Mouse (Mus musculus): Measurements from ENCODE around the gene Eci3.

Gene Eci3

GRCm38 (mm10) chr13:34924210-34924609, 39.4 kb downstream of the Eci3 start, which contains the start of the genes Fam217a and 4933417A18Rik:
Gene Fam217a, minus strand, starts transcription at chr13:34924310.
Gene 4933417A18Rik, plus strand, starts transcription at chr13:34924409.
- no peak for DNase-seq

DNA sequence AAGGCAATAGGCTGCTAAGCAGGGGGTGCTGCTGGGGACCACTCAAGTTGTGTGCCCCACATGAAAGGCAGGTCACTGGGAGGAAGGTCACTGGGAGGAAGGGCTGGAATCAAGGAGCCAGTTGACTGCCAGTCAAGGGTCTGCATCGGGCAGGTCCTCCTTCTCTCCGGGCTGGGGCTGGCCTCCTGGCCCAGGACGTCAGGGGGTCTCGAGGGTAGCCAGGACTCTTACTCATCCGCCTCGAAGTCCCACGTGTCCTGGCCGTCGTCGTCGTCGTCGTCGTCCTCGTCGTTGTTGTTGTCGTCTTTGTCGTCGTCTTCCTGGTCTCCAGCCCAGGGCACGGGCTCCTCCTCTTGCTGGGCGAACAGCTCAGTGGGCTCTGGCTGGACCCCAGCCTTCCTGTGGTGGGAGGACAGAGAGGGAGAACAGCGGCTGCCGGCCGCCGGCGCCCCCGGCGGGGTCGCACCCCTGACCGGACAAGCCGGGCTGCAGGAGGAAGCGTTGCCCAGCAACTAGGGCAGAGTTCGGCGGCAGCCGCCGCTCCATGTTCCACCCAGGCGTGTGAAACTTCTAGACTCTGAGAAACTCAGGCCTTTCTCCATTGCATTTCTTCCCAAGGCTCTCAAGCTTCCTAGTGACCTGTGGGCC, 47.0 kb downstream of the Eci3 start:
- DNase-seq: peak; percentile 10

DNA sequence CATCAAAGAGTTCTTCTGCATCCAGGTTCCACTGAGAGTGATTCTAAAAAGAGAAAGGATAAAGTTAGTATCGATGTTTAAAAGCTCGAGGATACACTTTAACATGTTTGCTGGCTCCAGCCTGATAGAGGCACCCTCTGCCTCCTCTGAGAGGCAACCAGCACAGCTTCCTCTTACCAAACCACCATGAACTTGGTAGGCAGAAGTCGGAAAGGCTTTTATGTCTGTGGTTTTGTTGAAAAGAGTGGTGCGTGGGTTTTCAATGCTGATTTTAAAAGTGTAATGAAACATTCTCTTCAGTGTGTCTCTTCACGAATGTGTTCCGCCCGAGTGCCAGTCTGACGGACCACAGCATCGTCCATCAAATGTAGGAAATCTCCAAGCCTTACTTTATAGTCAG, 49.0 kb downstream of the Eci3 start:
- peak; percentile 43 for DNase-seq

Data from thymus, postnatal 14 days (tissue).